Mouse (Mus musculus): ENCODE data around the gene P2ry6. TPM values are rescaled to one million over a fixed set of nuclear protein-coding genes. Genes with fewer than 3 reads are reported as not detected.
A peak's percentile ranks its signal among the peaks of the same experiment; 100 is the strongest.

Gene P2ry6
- total and polyA plus RNA-seq, 2 experiments from 2014 or later, result 2.3 to 3.8 TPM

- no peak for DNase-seq
- no peak overlapping the region for H3K4me3 ChIP-seq (ENCODE audit: low read depth, low read length)
- ATAC-seq, result no peak
- no peak overlapping the region for H3K27ac ChIP-seq (ENCODE audit: low read depth, low read length)
- no peak overlapping the region for H3K4me2 ChIP-seq (ENCODE audit: low read depth)
- H3K9me3 ChIP-seq (ENCODE audit: low read length), result no peaks in the 10 kb centered on the region
- no peaks in the 10 kb centered on the region for H3K36me3 ChIP-seq (ENCODE audit: insufficient read depth)
- no peak for TF ChIP-seq CTCF (IDR thresholded peaks at IDR 0.05; ENCODE audit: low read depth)
- H3K9ac ChIP-seq, result no peak overlapping the region
- 25% methylated on average over 2 of the region's 2 CpGs for WGBS
- peaks cover 3% of the 10 kb centered on the region; the same call in 1 of the 2 replicates for H3K4me1 ChIP-seq (ENCODE audit: insufficient read depth)
- no peaks in the 10 kb centered on the region for H3K27me3 ChIP-seq (ENCODE audit: insufficient read depth, low read length)
Measured at GRCm38 (mm10) chr7:100911246-100911770, 63.1 kb downstream of the P2ry6 start.

GRCm38 (mm10) chr7:100908567-100908966, 65.9 kb downstream of the P2ry6 start:
- Histone ChIP-seq H3K9me3 (ENCODE audit: low read length) (no peaks in the 10 kb centered on the region), H3K4me2 (ENCODE audit: low read depth) (no peak overlapping the region), H3K27me3 (ENCODE audit: insufficient read depth, low read length) (no peaks in the 10 kb centered on the region), H3K4me3 (ENCODE audit: low read depth, low read length) (no peak overlapping the region), H3K27ac (ENCODE audit: low read depth, low read length) (no peak overlapping the region), H3K4me1 (ENCODE audit: insufficient read depth) (peaks cover 3% of the 10 kb centered on the region; the same call in 1 of the 2 replicates), H3K9ac (no peak overlapping the region), H3K36me3 (ENCODE audit: insufficient read depth) (no peaks in the 10 kb centered on the region)
- WGBS, result 41% methylated on average over 8 of the region's 8 CpGs
- ATAC-seq, result no peak
- TF ChIP-seq CTCF (IDR thresholded peaks at IDR 0.05; ENCODE audit: low read depth), result no peak; the same call in 1 of the 2 replicates
- no peak for DNase-seq

DNA sequence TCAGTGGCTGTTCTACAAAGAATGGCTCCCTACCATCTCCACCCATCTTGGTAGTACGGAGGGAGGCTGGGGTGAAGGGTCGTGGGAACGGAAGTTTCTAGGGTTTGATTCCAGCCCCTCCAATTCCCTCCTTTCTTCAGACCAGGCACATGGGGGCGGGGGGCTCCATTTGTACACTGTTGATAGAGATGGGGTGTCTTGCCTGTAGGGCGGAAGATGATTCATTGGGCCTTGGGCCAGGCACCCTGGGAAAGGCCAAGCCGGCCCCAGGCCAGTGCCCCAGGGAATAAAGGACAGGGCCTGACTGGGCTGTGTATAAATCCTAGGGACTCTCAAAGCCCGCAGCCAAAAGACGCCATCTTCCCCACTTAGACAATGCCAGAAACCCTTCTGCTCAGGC, 66.4 kb downstream of the P2ry6 start:
- 78% methylated on average over 8 of the region's 8 CpGs for WGBS
- DNase-seq, result no peak

DNA sequence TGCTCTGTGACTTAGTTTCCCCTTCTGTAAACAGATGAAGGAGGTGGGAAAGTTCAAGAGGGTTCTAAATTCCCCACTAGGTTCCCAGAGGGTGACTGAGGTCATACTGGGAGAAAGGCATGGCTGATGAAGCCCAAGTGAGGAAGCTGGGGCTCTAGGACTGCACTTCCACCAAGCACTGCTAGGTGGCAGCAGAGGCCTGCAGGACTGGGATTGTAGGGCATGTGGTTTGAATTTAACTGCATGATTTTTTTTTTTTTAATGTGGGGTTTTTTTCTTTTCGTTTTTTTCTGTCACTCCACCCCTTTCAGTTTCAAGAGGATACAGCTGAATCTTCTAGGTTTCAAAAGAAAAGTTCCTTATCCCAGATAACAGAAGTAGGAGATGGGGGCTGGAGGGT, 67.2 kb downstream of the P2ry6 start:
- DNase-seq (peak; percentile 90), ATAC-seq (peak; percentile 49; the same call in 1 of the 2 replicates)
- WGBS, result 0% methylated on average over 1 of the region's 1 CpGs
- H3K9ac ChIP-seq, result no peak overlapping the region
- TF ChIP-seq CTCF (IDR thresholded peaks at IDR 0.05; ENCODE audit: low read depth), result peak; percentile 97
- no peak overlapping the region for H3K27ac ChIP-seq (ENCODE audit: low read depth, low read length)
- H3K36me3 ChIP-seq (ENCODE audit: insufficient read depth), result no peaks in the 10 kb centered on the region
- H3K4me1 ChIP-seq (ENCODE audit: insufficient read depth), result peaks cover 3% of the 10 kb centered on the region; the same call in 1 of the 2 replicates
- H3K9me3 ChIP-seq (ENCODE audit: low read length), result no peaks in the 10 kb centered on the region
- H3K4me3 ChIP-seq (ENCODE audit: low read depth, low read length), result no peak overlapping the region
- no peak overlapping the region for H3K4me2 ChIP-seq (ENCODE audit: low read depth)
- H3K27me3 ChIP-seq (ENCODE audit: insufficient read depth, low read length), result no peaks in the 10 kb centered on the region

More for the DNA sequence above, 66.4 kb downstream of the P2ry6 start:
- Histone ChIP-seq H3K27ac (ENCODE audit: low read depth, low read length) (no peak overlapping the region), H3K27me3 (ENCODE audit: insufficient read depth, low read length) (no peaks in the 10 kb centered on the region), H3K4me2 (ENCODE audit: low read depth) (no peak overlapping the region), H3K4me1 (ENCODE audit: insufficient read depth) (peaks cover 3% of the 10 kb centered on the region; the same call in 1 of the 2 replicates), H3K9ac (no peak overlapping the region), H3K36me3 (ENCODE audit: insufficient read depth) (no peaks in the 10 kb centered on the region), H3K9me3 (ENCODE audit: low read length) (no peaks in the 10 kb centered on the region), H3K4me3 (ENCODE audit: low read depth, low read length) (no peak overlapping the region)
- no peak for ATAC-seq
- TF ChIP-seq CTCF (IDR thresholded peaks at IDR 0.05; ENCODE audit: low read depth), result no peak

GRCm38 (mm10) chr7:100906029-100906789, 68.2 kb downstream of the P2ry6 start:
- no peak overlapping the region for H3K27ac ChIP-seq (ENCODE audit: low read depth, low read length)
- no peak for ATAC-seq

GRCm38 (mm10) chr7:100905037-100905436, 69.4 kb downstream of the P2ry6 start:
- 84% methylated on average over 7 of the region's 7 CpGs for whole genome bisulfite sequencing
- H3K9me3 ChIP-seq (ENCODE audit: low read length), result no peaks in the 10 kb centered on the region
- H3K27ac ChIP-seq (ENCODE audit: low read depth, low read length), result no peak overlapping the region
- no peaks in the 10 kb centered on the region for H3K4me1 ChIP-seq (ENCODE audit: insufficient read depth)
- ATAC-seq, result no peak
- DNase-seq, result no peak
- no peak for TF ChIP-seq CTCF (IDR thresholded peaks at IDR 0.05; ENCODE audit: low read depth)
- H3K4me2 ChIP-seq (ENCODE audit: low read depth), result no peak overlapping the region
- no peaks in the 10 kb centered on the region for H3K36me3 ChIP-seq (ENCODE audit: insufficient read depth)
- H3K4me3 ChIP-seq (ENCODE audit: low read depth, low read length), result no peak overlapping the region
- no peaks in the 10 kb centered on the region for H3K27me3 ChIP-seq (ENCODE audit: insufficient read depth, low read length)
- no peak overlapping the region for H3K9ac ChIP-seq

More at GRCm38 (mm10) chr7:100906029-100906789, 68.2 kb downstream of the P2ry6 start:
- DNase-seq, result no peak
- H3K27me3 ChIP-seq (ENCODE audit: insufficient read depth, low read length), result no peaks in the 10 kb centered on the region
- WGBS, result 86% methylated on average over 10 of the region's 10 CpGs
- H3K4me3 ChIP-seq (ENCODE audit: low read depth, low read length), result no peak overlapping the region
- H3K9ac ChIP-seq, result no peak overlapping the region
- H3K36me3 ChIP-seq (ENCODE audit: insufficient read depth), result no peaks in the 10 kb centered on the region
- peaks cover 3% of the 10 kb centered on the region; the same call in 1 of the 2 replicates for H3K4me1 ChIP-seq (ENCODE audit: insufficient read depth)
- H3K4me2 ChIP-seq (ENCODE audit: low read depth), result no peak overlapping the region
- no peaks in the 10 kb centered on the region for H3K9me3 ChIP-seq (ENCODE audit: low read length)
- TF ChIP-seq CTCF (IDR thresholded peaks at IDR 0.05; ENCODE audit: low read depth), result no peak

DNA sequence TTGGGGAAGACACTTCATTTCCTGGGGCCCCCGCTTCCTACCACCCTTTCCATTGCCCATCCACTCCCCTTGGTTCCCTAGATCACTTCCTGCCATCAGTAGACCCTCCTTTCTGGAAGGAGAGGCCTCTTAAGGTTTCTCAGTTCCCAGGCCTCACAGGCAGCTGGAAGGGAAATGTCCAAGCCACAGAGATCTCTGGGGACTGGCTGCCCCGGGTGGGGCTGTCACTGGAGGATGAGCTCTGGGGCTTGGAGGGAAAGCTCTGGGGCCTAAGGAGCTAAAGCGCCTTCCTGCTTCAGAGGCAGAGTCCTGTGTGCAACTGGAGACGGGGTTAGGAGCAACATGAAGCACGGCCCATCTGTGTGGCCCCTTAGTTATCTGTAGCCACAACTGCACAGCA, 69.8 kb downstream of the P2ry6 start:
- H3K27ac ChIP-seq (ENCODE audit: low read depth, low read length), result no peak overlapping the region
- no peaks in the 10 kb centered on the region for H3K27me3 ChIP-seq (ENCODE audit: insufficient read depth, low read length)
- no peak overlapping the region for H3K4me2 ChIP-seq (ENCODE audit: low read depth)
- TF ChIP-seq CTCF (IDR thresholded peaks at IDR 0.05; ENCODE audit: low read depth), result no peak
- no peaks in the 10 kb centered on the region for H3K36me3 ChIP-seq (ENCODE audit: insufficient read depth)
- 95% methylated on average over 5 of the region's 5 CpGs for WGBS
- no peak for ATAC-seq
- no peak for DNase-seq
- no peak overlapping the region for H3K4me3 ChIP-seq (ENCODE audit: low read depth, low read length)
- H3K9me3 ChIP-seq (ENCODE audit: low read length), result no peaks in the 10 kb centered on the region
- no peaks in the 10 kb centered on the region for H3K4me1 ChIP-seq (ENCODE audit: insufficient read depth)
- H3K9ac ChIP-seq, result no peak overlapping the region

Measured in forebrain, postnatal 0 days (tissue).